Mouse (Mus musculus) NIH3T3 (cell line): ENCODE results near the gene Ccr1l1.

Experiments used
- DNase-seq: peaks from one replicate; pipeline ENCODE4 v3.0.0-alpha.2; 2012; ENCODE audit warnings: low read depth

Gene Ccr1l1

GRCm38 (mm10) chr9:123957911-123958413, 20.2 kb downstream of the Ccr1l1 start:
- no peak for DNase-seq

- DNase-seq: no peak
Observed at GRCm38 (mm10) chr9:123956892-123957291, 21.3 kb downstream of the Ccr1l1 start.

- no peak for DNase-seq
Observed at GRCm38 (mm10) chr9:123953551-123953950, 24.7 kb downstream of the Ccr1l1 start.

GRCm38 (mm10) chr9:123951176-123951575, 27.0 kb downstream of the Ccr1l1 start:
- DNase-seq: no peak

GRCm38 (mm10) chr9:123949432-123949831, 28.8 kb downstream of the Ccr1l1 start:
- no peak for DNase-seq

- DNase-seq: no peak
Observed at GRCm38 (mm10) chr9:123947815-123948214, 30.4 kb downstream of the Ccr1l1 start.

GRCm38 (mm10) chr9:123942025-123942424, 36.2 kb downstream of the Ccr1l1 start:
- no peak for DNase-seq

- DNase-seq: no peak
Observed at GRCm38 (mm10) chr9:123941316-123941715, 36.9 kb downstream of the Ccr1l1 start.

GRCm38 (mm10) chr9:123940628-123941027, 37.6 kb downstream of the Ccr1l1 start:
- no peak for DNase-seq

GRCm38 (mm10) chr9:123940168-123940567, 38.0 kb downstream of the Ccr1l1 start:
- no peak for DNase-seq

GRCm38 (mm10) chr9:123937989-123938388, 40.2 kb downstream of the Ccr1l1 start:
- no peak for DNase-seq

- DNase-seq: no peak
Observed at GRCm38 (mm10) chr9:123936604-123937280, 41.5 kb downstream of the Ccr1l1 start.

GRCm38 (mm10) chr9:123935776-123936175, 42.4 kb downstream of the Ccr1l1 start:
- no peak for DNase-seq

GRCm38 (mm10) chr9:123935346-123935745, 42.9 kb downstream of the Ccr1l1 start:
- DNase-seq: no peak

GRCm38 (mm10) chr9:123933716-123934445, 44.3 kb downstream of the Ccr1l1 start:
- DNase-seq: no peak

- no peak for DNase-seq
Observed at GRCm38 (mm10) chr9:123932911-123933675, 45.1 kb downstream of the Ccr1l1 start.

- no peak for DNase-seq
Observed at GRCm38 (mm10) chr9:123931761-123932700, 46.2 kb downstream of the Ccr1l1 start.

- no peak for DNase-seq
Observed at GRCm38 (mm10) chr9:123930926-123931325, 47.3 kb downstream of the Ccr1l1 start.

- no peak for DNase-seq
Observed at GRCm38 (mm10) chr9:123930476-123930875, 47.7 kb downstream of the Ccr1l1 start.

- no peak for DNase-seq
Observed at GRCm38 (mm10) chr9:123929936-123930335, 48.3 kb downstream of the Ccr1l1 start.

GRCm38 (mm10) chr9:123928759-123929246, 49.4 kb downstream of the Ccr1l1 start:
- no peak for DNase-seq
